Mouse (Mus musculus): ENCODE data around the gene Ptgis. TPM values are rescaled to one million over a fixed set of nuclear protein-coding genes. Genes with fewer than 3 reads are reported as not detected.

Ptgis gene
- total RNA-seq, 2 experiments from 2014 or later: 1.4 to 1.8 TPM

- Histone ChIP-seq H3K4me3 (no peak overlapping the region), H3K27ac (no peak overlapping the region)
- no peak for DNase-seq (ENCODE audit: extremely low spot score in 1 of 2, low spot score in 2 of 2)
- no peak for TF ChIP-seq CTCF (IDR thresholded peaks at IDR 0.05)
- intact Hi-C loops (cut with DNase I): no loop called here
Observed at GRCm38 (mm10) chr2:167261106-167261505, 20.7 kb upstream of the Ptgis start.

GRCm38 (mm10) chr2:167257790-167258189 lies 17.4 kb upstream of the Ptgis start:
- DNase-seq (ENCODE audit: extremely low spot score in 1 of 2, low spot score in 2 of 2): no peak
- no peak for TF ChIP-seq CTCF (IDR thresholded peaks at IDR 0.05)
- intact Hi-C loops (cut with DNase I): no loop called here
- H3K4me3 ChIP-seq: no peak overlapping the region
- H3K27ac ChIP-seq: no peak overlapping the region

- H3K27ac ChIP-seq: no peak overlapping the region
- intact Hi-C loops (cut with DNase I): no loop called here
- H3K4me3 ChIP-seq: no peak overlapping the region
- TF ChIP-seq CTCF (IDR thresholded peaks at IDR 0.05): no peak
- DNase-seq (ENCODE audit: extremely low spot score in 1 of 2, low spot score in 2 of 2): no peak
Observed at GRCm38 (mm10) chr2:167254808-167255207, 14.4 kb upstream of the Ptgis start.

- DNase-seq (ENCODE audit: extremely low spot score in 1 of 2, low spot score in 2 of 2): no peak
- intact Hi-C loops (cut with DNase I): no loop called here
- Histone ChIP-seq H3K27ac (no peak overlapping the region), H3K4me3 (no peak overlapping the region)
- no peak for TF ChIP-seq CTCF (IDR thresholded peaks at IDR 0.05)
Observed at GRCm38 (mm10) chr2:167254185-167254584, 13.8 kb upstream of the Ptgis start.

GRCm38 (mm10) chr2:167253476-167253875 lies 13.1 kb upstream of the Ptgis start:
- DNase-seq (ENCODE audit: extremely low spot score in 1 of 2, low spot score in 2 of 2): no peak
- TF ChIP-seq CTCF (IDR thresholded peaks at IDR 0.05): no peak
- no peak overlapping the region for H3K4me3 ChIP-seq
- no peak overlapping the region for H3K27ac ChIP-seq
- intact Hi-C loops (cut with DNase I): no loop called here

GRCm38 (mm10) chr2:167252057-167252687 lies 11.8 kb upstream of the Ptgis start:
- no peak overlapping the region for H3K4me3 ChIP-seq
- intact Hi-C loops (cut with DNase I): no loop called here
- DNase-seq (ENCODE audit: extremely low spot score in 1 of 2, low spot score in 2 of 2): no peak

GRCm38 (mm10) chr2:167250736-167251337 lies 10.4 kb upstream of the Ptgis start:
- DNase-seq (ENCODE audit: extremely low spot score in 1 of 2, low spot score in 2 of 2): no peak

More at GRCm38 (mm10) chr2:167252057-167252687, 11.8 kb upstream of the Ptgis start:
- no peak for TF ChIP-seq CTCF (IDR thresholded peaks at IDR 0.05)
- no peak overlapping the region for H3K27ac ChIP-seq

GRCm38 (mm10) chr2:167250003-167250735 lies 9.8 kb upstream of the Ptgis start:
- intact Hi-C loops (cut with DNase I): no loop called here
- no peak for DNase-seq (ENCODE audit: extremely low spot score in 1 of 2, low spot score in 2 of 2)
- no peak overlapping the region for H3K27ac ChIP-seq
- H3K4me3 ChIP-seq: no peak overlapping the region
- TF ChIP-seq CTCF (IDR thresholded peaks at IDR 0.05): no peak

More at GRCm38 (mm10) chr2:167250736-167251337, 10.4 kb upstream of the Ptgis start:
- no peak for TF ChIP-seq CTCF (IDR thresholded peaks at IDR 0.05)
- Histone ChIP-seq H3K4me3 (no peak overlapping the region), H3K27ac (no peak overlapping the region)
- intact Hi-C loops (cut with DNase I): no loop called here

- DNase-seq (ENCODE audit: extremely low spot score in 1 of 2, low spot score in 2 of 2): no peak
- no peak overlapping the region for H3K27ac ChIP-seq
- intact Hi-C loops (cut with DNase I): no loop called here
- no peak overlapping the region for H3K4me3 ChIP-seq
- TF ChIP-seq CTCF (IDR thresholded peaks at IDR 0.05): no peak
Observed at GRCm38 (mm10) chr2:167249591-167249990, 9.2 kb upstream of the Ptgis start.

- Histone ChIP-seq H3K27ac (no peak overlapping the region), H3K4me3 (no peak overlapping the region)
- TF ChIP-seq CTCF (IDR thresholded peaks at IDR 0.05): no peak
- no peak for DNase-seq (ENCODE audit: extremely low spot score in 1 of 2, low spot score in 2 of 2)
- intact Hi-C loops (cut with DNase I): no loop called here
Observed at GRCm38 (mm10) chr2:167247823-167248222, 7.4 kb upstream of the Ptgis start.

- TF ChIP-seq CTCF (IDR thresholded peaks at IDR 0.05): no peak
- no peak overlapping the region for H3K27ac ChIP-seq
- no peak overlapping the region for H3K4me3 ChIP-seq
- no peak for DNase-seq (ENCODE audit: extremely low spot score in 1 of 2, low spot score in 2 of 2)
- intact Hi-C loops (cut with DNase I): no loop called here
Observed at GRCm38 (mm10) chr2:167246704-167247103, 6.3 kb upstream of the Ptgis start.

- TF ChIP-seq CTCF (IDR thresholded peaks at IDR 0.05): peak; percentile 29
- H3K27ac ChIP-seq: no peak overlapping the region
- intact Hi-C loops (cut with DNase I): no loop called here
- H3K4me3 ChIP-seq: no peak overlapping the region
- DNase-seq (ENCODE audit: extremely low spot score in 1 of 2, low spot score in 2 of 2): no peak
Observed at GRCm38 (mm10) chr2:167244892-167245291, 4.5 kb upstream of the Ptgis start.

Data from left cerebral cortex, adult 2 months (tissue).